Mouse (Mus musculus): Measurements from ENCODE around the gene Hyal1. TPM values are rescaled to one million over a fixed set of nuclear protein-coding genes. Genes with fewer than 3 reads are reported as not detected.
"Not testable (repeated sequence)": the region's sequence is repeated elsewhere in the genome, so short reads cannot be mapped to it uniquely, and the experiment has no call there.

The Hyal1 gene
- total and polyA plus RNA-seq, 2 experiments, result 33.2 to 43.4 TPM

DNA sequence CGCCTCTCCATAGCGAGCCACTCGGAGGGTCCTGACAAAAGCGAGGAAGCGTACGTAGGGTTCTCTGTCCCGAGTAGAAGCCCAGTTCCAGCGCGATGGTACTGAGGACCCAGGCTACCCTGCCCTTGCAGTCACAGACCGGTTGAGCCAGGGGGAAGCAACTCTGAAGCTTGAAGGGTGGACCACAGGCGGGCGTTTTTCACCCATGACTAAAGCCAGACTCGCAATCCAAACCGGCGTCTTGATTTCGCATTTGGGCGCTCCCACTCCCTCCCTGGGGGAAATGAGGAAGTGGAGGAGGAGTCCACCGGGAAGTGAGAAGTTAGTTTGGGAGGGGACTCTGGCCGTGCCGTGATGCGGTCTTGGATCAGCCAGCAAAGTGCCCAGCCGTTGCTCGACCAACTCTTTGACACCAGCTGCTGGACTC is 21.7 kb upstream of the Hyal1 start:
- Histone ChIP-seq H3K27ac (replicated peaks; ENCODE audit: insufficient read depth, low read depth, low read length) (peak overlapping the region; percentile 62), H3K27me3 (ENCODE audit: control insufficient read depth, insufficient read depth, low read length) (no peaks in the 10 kb centered on the region), H3K9ac (ENCODE audit: low read depth, low read length) (peak overlapping the region; percentile 68), H3K4me1 (ENCODE audit: control insufficient read depth, insufficient read depth, low read length) (peaks cover 17% of the 10 kb centered on the region), H3K4me3 (ENCODE audit: insufficient read depth, low read depth, low read length) (peak overlapping the region; percentile 56), H3K79me2 (ENCODE audit: control insufficient read depth, insufficient read depth, low read length) (no peaks in the 10 kb centered on the region; the same call in 1 of the 2 replicates), H3K36me3 (ENCODE audit: control insufficient read depth, insufficient read depth, low read length) (peaks cover 25% of the 10 kb centered on the region)
- TF ChIP-seq POLR2A (IDR thresholded peaks at IDR 0.05; ENCODE audit: extremely low read depth, insufficient read depth, low read length) (no peak), CTCF (IDR thresholded peaks at IDR 0.05; ENCODE audit: low read depth, low read length) (no peak)
- under 1% methylated on average over 23 of the region's 23 CpGs for WGBS
- no peak for DNase-seq (ENCODE audit: extremely low read depth, low read depth, low spot score)

DNA sequence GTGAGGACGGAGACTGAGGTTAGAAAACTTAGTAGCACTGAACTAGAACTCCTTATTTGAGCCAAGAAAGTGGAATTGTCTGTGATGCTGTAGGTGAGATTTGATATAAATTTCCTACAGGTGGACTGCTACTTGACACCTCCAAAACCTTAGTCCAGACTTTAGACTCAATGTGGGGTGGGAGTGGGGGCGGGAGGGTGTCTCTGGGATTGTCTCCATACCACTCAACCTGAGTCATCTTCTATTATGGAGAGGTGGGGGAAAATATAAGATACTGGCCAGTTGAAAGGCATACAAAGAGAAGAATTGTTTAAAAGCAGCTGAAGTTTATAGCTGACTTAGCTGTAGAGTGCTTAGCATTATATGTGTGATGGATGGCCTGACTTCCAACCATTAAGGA is 21.0 kb upstream of the Hyal1 start:
- peak overlapping the region; percentile 62 for H3K27ac ChIP-seq (replicated peaks; ENCODE audit: insufficient read depth, low read depth, low read length)
- WGBS, result 33% methylated on average over 2 of the region's 2 CpGs
- DNase-seq (ENCODE audit: extremely low read depth, low read depth, low spot score), result no peak
- TF ChIP-seq POLR2A (IDR thresholded peaks at IDR 0.05; ENCODE audit: extremely low read depth, insufficient read depth, low read length) (no peak), CTCF (IDR thresholded peaks at IDR 0.05; ENCODE audit: low read depth, low read length) (no peak)
- H3K4me3 ChIP-seq (ENCODE audit: insufficient read depth, low read depth, low read length), result peak overlapping the region; percentile 56
- H3K27me3 ChIP-seq (ENCODE audit: control insufficient read depth, insufficient read depth, low read length), result no peaks in the 10 kb centered on the region
- no peaks in the 10 kb centered on the region; the same call in 1 of the 2 replicates for H3K79me2 ChIP-seq (ENCODE audit: control insufficient read depth, insufficient read depth, low read length)
- H3K9ac ChIP-seq (ENCODE audit: low read depth, low read length), result peak overlapping the region; percentile 68; the same call in 1 of the 2 replicates
- H3K4me1 ChIP-seq (ENCODE audit: control insufficient read depth, insufficient read depth, low read length), result peaks cover 17% of the 10 kb centered on the region
- peaks cover 28% of the 10 kb centered on the region for H3K36me3 ChIP-seq (ENCODE audit: control insufficient read depth, insufficient read depth, low read length)

GRCm38 (mm10) chr9:107556346-107556745 is 20.4 kb upstream of the Hyal1 start:
- Histone ChIP-seq H3K4me3 (ENCODE audit: insufficient read depth, low read depth, low read length) (no peak overlapping the region), H3K27me3 (ENCODE audit: control insufficient read depth, insufficient read depth, low read length) (no peaks in the 10 kb centered on the region), H3K4me1 (ENCODE audit: control insufficient read depth, insufficient read depth, low read length) (peaks cover 14% of the 10 kb centered on the region), H3K9ac (ENCODE audit: low read depth, low read length) (no peak overlapping the region), H3K36me3 (ENCODE audit: control insufficient read depth, insufficient read depth, low read length) (peaks cover 32% of the 10 kb centered on the region), H3K79me2 (ENCODE audit: control insufficient read depth, insufficient read depth, low read length) (no peaks in the 10 kb centered on the region; the same call in 1 of the 2 replicates), H3K27ac (replicated peaks; ENCODE audit: insufficient read depth, low read depth, low read length) (no peak overlapping the region)
- no peak for TF ChIP-seq POLR2A (IDR thresholded peaks at IDR 0.05; ENCODE audit: extremely low read depth, insufficient read depth, low read length)
- no peak for TF ChIP-seq CTCF (IDR thresholded peaks at IDR 0.05; ENCODE audit: low read depth, low read length)
- no peak for DNase-seq (ENCODE audit: extremely low read depth, low read depth, low spot score)
- WGBS, result 66% methylated on average over 3 of the region's 3 CpGs

GRCm38 (mm10) chr9:107563029-107563581 is 13.6 kb upstream of the Hyal1 start, which contains the start of gene Tusc2:
TSS of gene Tusc2 (plus strand) at chr9:107563255.
- WGBS, result under 1% methylated on average over 46 of the region's 46 CpGs
- H3K79me2 ChIP-seq (ENCODE audit: control insufficient read depth, insufficient read depth, low read length), result peaks cover 9% of the 10 kb centered on the region; the same call in 1 of the 2 replicates
- H3K36me3 ChIP-seq (ENCODE audit: control insufficient read depth, insufficient read depth, low read length), result peaks cover 27% of the 10 kb centered on the region
- peak within 1 kb of the TSS; percentile 80 for H3K27ac ChIP-seq (replicated peaks; ENCODE audit: insufficient read depth, low read depth, low read length)
- no peaks in the 10 kb centered on the region for H3K27me3 ChIP-seq (ENCODE audit: control insufficient read depth, insufficient read depth, low read length)
- DNase-seq (ENCODE audit: extremely low read depth, low read depth, low spot score), result peak; percentile 97
- peak within 1 kb of the TSS; percentile 89 for H3K9ac ChIP-seq (ENCODE audit: low read depth, low read length)
- peaks cover 21% of the 10 kb centered on the region for H3K4me1 ChIP-seq (ENCODE audit: control insufficient read depth, insufficient read depth, low read length)
- peak within 1 kb of the TSS; percentile 79 for H3K4me3 ChIP-seq (ENCODE audit: insufficient read depth, low read depth, low read length)
- TF ChIP-seq POLR2A (IDR thresholded peaks at IDR 0.05; ENCODE audit: extremely low read depth, insufficient read depth, low read length) (peak; percentile 53; the same call in 1 of the 2 replicates), CTCF (IDR thresholded peaks at IDR 0.05; ENCODE audit: low read depth, low read length) (no peak)

DNA sequence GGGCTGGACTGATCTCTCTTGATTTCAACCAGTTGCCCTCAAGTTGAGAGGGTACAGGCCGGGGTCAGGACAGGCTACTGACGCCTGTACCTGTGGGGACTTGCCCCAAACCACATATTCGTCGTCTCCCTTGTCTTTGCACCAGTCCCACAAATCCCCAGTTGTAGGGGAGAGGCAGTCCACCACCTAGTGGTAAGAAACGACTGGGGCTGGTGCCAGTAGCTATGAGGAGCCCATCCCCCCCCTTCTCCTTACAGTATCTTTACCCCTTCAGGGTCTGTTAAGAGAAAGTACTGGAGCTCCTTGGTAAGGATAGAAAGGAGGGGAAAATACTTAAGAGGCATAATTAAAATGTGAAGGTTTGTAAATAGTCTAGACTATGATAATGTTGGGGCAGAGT is 11.2 kb upstream of the Hyal1 start:
- 59% methylated on average over 5 of the region's 5 CpGs for whole genome bisulfite sequencing
- H3K4me1 ChIP-seq (ENCODE audit: control insufficient read depth, insufficient read depth, low read length), result peaks cover 29% of the 10 kb centered on the region
- H3K9ac ChIP-seq (ENCODE audit: low read depth, low read length); H3K4me3 ChIP-seq (ENCODE audit: insufficient read depth, low read depth, low read length); DNase-seq (ENCODE audit: extremely low read depth, low read depth, low spot score); H3K27me3 ChIP-seq (ENCODE audit: control insufficient read depth, insufficient read depth, low read length): not testable (repeated sequence)
- peaks cover 24% of the 10 kb centered on the region; the same call in 1 of the 2 replicates for H3K79me2 ChIP-seq (ENCODE audit: control insufficient read depth, insufficient read depth, low read length)
- H3K36me3 ChIP-seq (ENCODE audit: control insufficient read depth, insufficient read depth, low read length), result peaks cover 11% of the 10 kb centered on the region
- peak overlapping the region; percentile 12 for H3K27ac ChIP-seq (replicated peaks; ENCODE audit: insufficient read depth, low read depth, low read length)

- Histone ChIP-seq H3K36me3 (ENCODE audit: control insufficient read depth, insufficient read depth, low read length) (peaks cover 7% of the 10 kb centered on the region), H3K27ac (replicated peaks; ENCODE audit: insufficient read depth, low read depth, low read length) (peak overlapping the region; percentile 94), H3K4me1 (ENCODE audit: control insufficient read depth, insufficient read depth, low read length) (peaks cover 35% of the 10 kb centered on the region), H3K4me3 (ENCODE audit: insufficient read depth, low read depth, low read length) (peak overlapping the region; percentile 28), H3K27me3 (ENCODE audit: control insufficient read depth, insufficient read depth, low read length) (no peaks in the 10 kb centered on the region), H3K9ac (ENCODE audit: low read depth, low read length) (peak overlapping the region; percentile 21), H3K79me2 (ENCODE audit: control insufficient read depth, insufficient read depth, low read length) (peaks cover 29% of the 10 kb centered on the region; the same call in 1 of the 2 replicates)
- WGBS, result 18% methylated on average over 15 of the region's 15 CpGs
- TF ChIP-seq CTCF (IDR thresholded peaks at IDR 0.05; ENCODE audit: low read depth, low read length) (peak; percentile 92), POLR2A (IDR thresholded peaks at IDR 0.05; ENCODE audit: extremely low read depth, insufficient read depth, low read length) (0 out of 2 replicates have a peak, but pooled peaks have one; percentile 26)
- peak; percentile 79 for DNase-seq (ENCODE audit: extremely low read depth, low read depth, low spot score)
Measured at GRCm38 (mm10) chr9:107566041-107566709, 10.6 kb upstream of the Hyal1 start.

Measured in liver, adult 2 months (tissue).